Mouse (Mus musculus) CH12.LX (cell line): ENCODE measurements around the gene Kcnj10. TPM values are rescaled to one million over a fixed set of nuclear protein-coding genes. Genes with fewer than 3 reads are reported as not detected.

Source experiments
- DNase-seq: peaks from one replicate; pipeline ENCODE4 v3.0.0-alpha.2; 2013; ENCODE audit errors: extremely low read depth
- H3K27ac ChIP-seq: 2 replicates; pipeline ENCODE4 v1.5.1; 2012; ENCODE audit warnings: low read depth, mild to moderate bottlenecking, control low read depth, moderate library complexity; ENCODE audit not compliant: insufficient read depth
- H3K27me3 ChIP-seq: replicated peaks from 2 replicates; pipeline ENCODE3; 2012; ENCODE audit warnings: inconsistent platforms
- H3K36me3 ChIP-seq, 2 experiments: replicated peaks in 1 of 2; 2 replicates each; pipeline versions ENCODE3 to v1.6.1; 2012; ENCODE audit warnings: inconsistent platforms in 1 of 2, low read length in 1 of 2, mild to moderate bottlenecking in 1 of 2, mixed read lengths in 1 of 2, moderate library complexity in 1 of 2; ENCODE audit not compliant: control insufficient read depth in 1 of 2, insufficient read depth in 1 of 2
- H3K4me1 ChIP-seq, 2 experiments: 2 replicates each; pipeline ENCODE4 v1.6.1; 2012; ENCODE audit warnings: inconsistent platforms in 1 of 2, moderate library complexity in 1 of 2; ENCODE audit not compliant: insufficient read depth in 2 of 2, control insufficient read depth in 1 of 2
- H3K4me2 ChIP-seq: 2 replicates; pipeline ENCODE4 v1.6.1; 2012; ENCODE audit warnings: low read depth, mild to moderate bottlenecking, control low read depth; ENCODE audit not compliant: poor library complexity, insufficient read depth, severe bottlenecking
- H3K4me3 ChIP-seq, 3 experiments: fragments of 150-350 bp in 1 of 3; sonication (generic) in 1 of 3; replicated peaks in 1 of 3; 2 replicates each; pipeline versions ENCODE3 to v1.5.1; 2011 to 2012; ENCODE audit warnings: low read depth in 2 of 3, low read length in 2 of 3, mild to moderate bottlenecking in 2 of 3, moderate library complexity in 2 of 3, control low read depth in 1 of 3, improper control_type of control experiment in 1 of 3, inconsistent platforms in 1 of 3, mixed read lengths in 1 of 3; ENCODE audit not compliant: poor library complexity in 1 of 3
- H3K79me2 ChIP-seq: replicated peaks from 2 replicates; pipeline ENCODE4 v1.6.1; 2012; ENCODE audit warnings: mild to moderate bottlenecking, moderate library complexity; ENCODE audit not compliant: control insufficient read depth, poor library complexity, insufficient read depth, severe bottlenecking; ENCODE audit errors: extremely low read depth
- H3K9ac ChIP-seq: 2 replicates; pipeline ENCODE4 v1.6.1; 2012; ENCODE audit warnings: low read depth, mild to moderate bottlenecking, control low read depth, moderate library complexity; ENCODE audit not compliant: insufficient read depth
- H3K9me3 ChIP-seq: replicated peaks from 2 replicates; pipeline ENCODE3; 2012; ENCODE audit warnings: low read length, inconsistent platforms, mixed read lengths
- CTCF ChIP-seq, 2 experiments: IDR thresholded peaks in 1 of 2; conservative IDR thresholded peaks in 1 of 2; 2 replicates each; pipeline ENCODE4 v1.5.1; 2011 to 2012; ENCODE audit warnings: low read depth in 2 of 2, low read length in 2 of 2, improper control_type of control experiment in 1 of 2, inconsistent platforms in 1 of 2, mild to moderate bottlenecking in 1 of 2, moderate library complexity in 1 of 2
- EP300 ChIP-seq: IDR thresholded peaks from 2 replicates; pipeline ENCODE4 v1.6.1; 2011; ENCODE audit warnings: low read length, improper control_type of control experiment
- GABPA ChIP-seq: IDR thresholded peaks from 2 replicates; pipeline ENCODE4 v1.6.1; 2012; ENCODE audit warnings: low read depth, low read length, improper control_type of control experiment, inconsistent platforms; ENCODE audit not compliant: insufficient replicate concordance
- HCFC1 ChIP-seq: IDR thresholded peaks from 2 replicates; pipeline ENCODE4 v1.6.1; 2012; ENCODE audit warnings: low read depth, mild to moderate bottlenecking, inconsistent platforms, low read length, improper control_type of control experiment
- JUN ChIP-seq: IDR thresholded peaks from 2 replicates; pipeline ENCODE4 v1.6.1; 2011; ENCODE audit warnings: low read depth, mild to moderate bottlenecking, low read length, improper control_type of control experiment, moderate library complexity; ENCODE audit not compliant: insufficient read depth
- JUND ChIP-seq: conservative IDR thresholded peaks from 2 replicates; pipeline ENCODE4 v1.6.1; 2011; ENCODE audit warnings: low read depth, low read length, improper control_type of control experiment
- KAT2A ChIP-seq: IDR thresholded peaks from 2 replicates; pipeline ENCODE4 v1.6.1; 2012; ENCODE audit warnings: low read length, improper control_type of control experiment, inconsistent platforms; ENCODE audit not compliant: insufficient replicate concordance
- MAX ChIP-seq: IDR thresholded peaks from 2 replicates; pipeline ENCODE4 v1.6.1; 2011; ENCODE audit warnings: low read length, improper control_type of control experiment
- MAZ ChIP-seq: IDR thresholded peaks from 2 replicates; pipeline ENCODE4 v1.6.1; 2012; ENCODE audit warnings: low read depth, mild to moderate bottlenecking, inconsistent platforms, low read length, improper control_type of control experiment, moderate library complexity
- MXI1 ChIP-seq: IDR thresholded peaks from 2 replicates; pipeline ENCODE4 v1.6.1; 2011; ENCODE audit warnings: mild to moderate bottlenecking, low read depth, low read length, improper control_type of control experiment
- MYC ChIP-seq: IDR thresholded peaks from 2 replicates; pipeline ENCODE4 v1.6.1; 2011; ENCODE audit warnings: low read depth, mild to moderate bottlenecking, improper control_type of control experiment, low read length
- RAD21 ChIP-seq: IDR thresholded peaks from 2 replicates; pipeline ENCODE4 v1.6.1; 2011; ENCODE audit warnings: low read depth, mild to moderate bottlenecking, low read length, improper control_type of control experiment, moderate library complexity
- RCOR1 ChIP-seq: conservative IDR thresholded peaks from 2 replicates; pipeline ENCODE4 v1.6.1; 2012; ENCODE audit warnings: low read depth, mild to moderate bottlenecking, inconsistent platforms, low read length, improper control_type of control experiment
- SIN3A ChIP-seq: IDR thresholded peaks from 2 replicates; pipeline ENCODE4 v1.6.1; 2012; ENCODE audit warnings: low read length, improper control_type of control experiment, inconsistent platforms
- SMC3 ChIP-seq: IDR thresholded peaks from 2 replicates; pipeline ENCODE4 v1.6.1; 2011; ENCODE audit warnings: low read depth, low read length, improper control_type of control experiment
- UBTF ChIP-seq: IDR thresholded peaks from 2 replicates; pipeline ENCODE4 v1.6.1; 2012; ENCODE audit warnings: low read depth, mild to moderate bottlenecking, inconsistent platforms, low read length, improper control_type of control experiment, moderate library complexity
- USF2 ChIP-seq: conservative IDR thresholded peaks from 2 replicates; pipeline ENCODE4 v1.6.1; 2011; ENCODE audit warnings: low read depth, low read length, improper control_type of control experiment
- ZC3H11A ChIP-seq: IDR thresholded peaks from 2 replicates; pipeline ENCODE4 v1.6.1; 2012; ENCODE audit warnings: low read depth, mild to moderate bottlenecking, inconsistent platforms, low read length, improper control_type of control experiment
- ZKSCAN1 ChIP-seq: IDR thresholded peaks from 2 replicates; pipeline ENCODE4 v1.6.1; 2012; ENCODE audit warnings: low read depth, inconsistent platforms, low read length, improper control_type of control experiment, borderline replicate concordance
- ZMIZ1 ChIP-seq: IDR thresholded peaks from 2 replicates; pipeline ENCODE4 v1.6.1; 2012; ENCODE audit warnings: low read depth, mild to moderate bottlenecking, inconsistent platforms, low read length, improper control_type of control experiment
- ZNF384 ChIP-seq: IDR thresholded peaks from 2 replicates; pipeline ENCODE4 v1.6.1; 2012; ENCODE audit warnings: low read depth, low read length, improper control_type of control experiment, inconsistent platforms
- dilution Hi-C: fragments of 300-500 bp; cut with MboI; formaldehyde crosslinking; loops from 2 replicates; pipeline ENCODE4 v1.14.3; 2020; ENCODE audit warnings: low sequenced_read_pairs; ENCODE audit not compliant: extremely low pct_unique_long_range_greater_than_20kb, extremely low pct_ligation_motif_present
- in situ Hi-C: fragments of 300-500 bp; cut with MboI; formaldehyde crosslinking; loops from 3 replicates; pipeline ENCODE4 v1.14.3; 2019; ENCODE audit warnings: low sequenced_read_pairs, low pct_ligation_motif_present, low pct_unique_long_range_greater_than_20kb, mixed read lengths
- polyA plus RNA-seq: library from polyadenylated mRNA; unstranded; fragments of >175 nt; gene quantifications from 2 replicates; pipeline ENCODE4 v1.2.1, GENCODE M21; 2012; ENCODE audit warnings: low read depth; ENCODE audit not compliant: insufficient read length
- total RNA-seq, 2 experiments: library from RNA; depleted of rRNA; stranded (reverse); fragments of 300-350 nt in 1 of 2; fragments of >200 nt in 1 of 2; gene quantifications; 2 replicates each; pipeline ENCODE4 v1.2.3; 2012 to 2014

Kcnj10 gene
- total and polyA plus RNA-seq, 3 experiments = 0.06 to 0.13 TPM; not detected in 1

DNA sequence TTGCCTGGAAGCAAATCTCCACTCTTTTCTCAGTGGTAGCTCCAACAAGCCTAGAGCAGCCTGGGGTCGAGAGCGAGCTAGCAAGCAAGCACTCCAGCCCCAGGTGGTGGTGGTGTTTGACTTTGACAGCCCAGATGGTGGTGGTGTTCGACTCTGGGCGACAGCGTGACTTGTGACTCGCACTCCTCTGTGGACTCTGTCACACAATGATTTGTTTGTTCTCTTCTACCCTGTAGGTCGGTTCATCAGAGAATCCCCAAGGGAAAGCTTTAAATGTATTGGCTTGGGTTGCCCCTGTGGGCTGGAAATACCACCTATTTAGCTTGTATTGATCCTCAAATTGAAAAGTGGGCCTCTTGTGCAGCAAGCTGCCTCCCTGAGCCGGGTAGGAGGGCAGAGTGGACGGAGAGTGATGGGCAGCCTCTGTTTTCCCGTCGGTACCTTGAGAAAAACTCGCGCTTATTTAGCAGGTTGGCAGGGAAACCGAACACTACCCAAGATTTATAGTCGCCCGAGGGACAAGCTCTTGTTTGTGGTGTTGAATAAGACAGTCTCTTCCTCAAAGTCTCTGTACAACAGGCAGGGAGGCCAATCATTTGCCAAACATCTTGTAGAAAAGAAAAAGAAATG lies 65.2 kb downstream of the Kcnj10 start:
- H3K9me3 ChIP-seq = no peaks in the 10 kb centered on the region
- no peak overlapping the region for H3K27ac ChIP-seq
- H3K79me2 ChIP-seq = no peaks in the 10 kb centered on the region
- in situ Hi-C loops (loop anchor here (25.0 kb wide), 2 partner anchors 206 to 981 kb away; partner anchors contain the start of gene Fcrl6), dilution Hi-C loops (no loop called here)
- H3K4me2 ChIP-seq = no peak overlapping the region
- H3K4me3 ChIP-seq = no peak overlapping the region
- peaks cover 0 to 6% of the 10 kb centered on the region in 2 experiments; a peak in 2 of 4 replicates for H3K4me1 ChIP-seq
- H3K27me3 ChIP-seq = peaks cover 1% of the 10 kb centered on the region
- no peaks in the 10 kb centered on the region for H3K36me3 ChIP-seq
- no peak for TF ChIP-seq CTCF (conservative IDR thresholded peaks at IDR 0.05 in 1 of 2, IDR thresholded peaks at IDR 0.05 in 1 of 2; ENCODE audit: low read depth in 2 of 2, low read length in 2 of 2)
- no peak for TF ChIP-seq RCOR1
- TF ChIP-seq ZC3H11A = no peak
- TF ChIP-seq ZMIZ1 = no peak
- TF ChIP-seq JUN = no peak
- no peak for TF ChIP-seq MAX
- no peak for TF ChIP-seq MYC
- no peak for TF ChIP-seq MXI1
- TF ChIP-seq ZNF384 = no peak
- TF ChIP-seq USF2 = no peak
- TF ChIP-seq HCFC1 = no peak
- TF ChIP-seq SMC3 = no peak
- no peak for TF ChIP-seq SIN3A
- no peak for TF ChIP-seq JUND
- no peak for TF ChIP-seq GABPA
- no peak for TF ChIP-seq ZKSCAN1
- no peak for TF ChIP-seq RAD21
- no peak for TF ChIP-seq MAZ
- TF ChIP-seq EP300 = no peak
- TF ChIP-seq UBTF = no peak
- H3K9ac ChIP-seq = no peak overlapping the region
- no peak for DNase-seq

DNA sequence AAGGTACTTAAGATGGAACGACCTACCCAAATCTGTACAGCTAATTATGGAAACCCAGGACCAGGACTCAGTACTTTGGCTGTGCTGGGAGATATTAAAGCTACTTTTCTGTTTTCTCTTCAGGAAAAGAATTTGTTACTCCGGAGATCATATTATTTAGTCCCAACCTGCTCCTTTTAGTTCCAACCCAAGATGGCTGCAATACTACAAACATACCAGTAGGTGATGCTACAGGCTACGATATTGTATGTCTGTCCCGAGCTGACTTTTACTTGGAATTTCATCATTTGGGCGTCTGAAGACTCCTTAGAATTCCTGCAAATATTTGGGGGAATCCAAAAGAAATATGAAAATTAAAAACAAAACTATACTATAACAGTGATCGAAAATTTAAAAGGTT lies 68.0 kb downstream of the Kcnj10 start:
- H3K4me2 ChIP-seq = peak overlapping the region; percentile 23
- in situ Hi-C loops = loop anchor here (25.0 kb wide), 2 partner anchors 203 to 978 kb away; partner anchors contain the start of gene Fcrl6
- peaks cover 0 to 21% of the 10 kb centered on the region in 2 experiments; a peak in 2 of 4 replicates for H3K4me1 ChIP-seq
- dilution Hi-C loops = no loop called here
- peak; percentile 48 for DNase-seq
- no peak overlapping the region for H3K9ac ChIP-seq
- no peaks in the 10 kb centered on the region for H3K9me3 ChIP-seq
- no peak for TF ChIP-seq MXI1
- no peak for TF ChIP-seq KAT2A
- peak; percentile 99 for TF ChIP-seq RAD21
- TF ChIP-seq JUN = no peak
- peak; percentile 93 to 99 for TF ChIP-seq CTCF (conservative IDR thresholded peaks at IDR 0.05 in 1 of 2, IDR thresholded peaks at IDR 0.05 in 1 of 2; ENCODE audit: low read depth in 2 of 2, low read length in 2 of 2)
- TF ChIP-seq SMC3 = peak; percentile 76
- no peak overlapping the region for H3K4me3 ChIP-seq
- no peaks in the 10 kb centered on the region for H3K36me3 ChIP-seq
- H3K27me3 ChIP-seq = peaks cover 1% of the 10 kb centered on the region
- no peaks in the 10 kb centered on the region for H3K79me2 ChIP-seq
- no peak overlapping the region for H3K27ac ChIP-seq
